ENCODE assay signal across 20 mouse cellular contexts in the genomic region with DNA sequence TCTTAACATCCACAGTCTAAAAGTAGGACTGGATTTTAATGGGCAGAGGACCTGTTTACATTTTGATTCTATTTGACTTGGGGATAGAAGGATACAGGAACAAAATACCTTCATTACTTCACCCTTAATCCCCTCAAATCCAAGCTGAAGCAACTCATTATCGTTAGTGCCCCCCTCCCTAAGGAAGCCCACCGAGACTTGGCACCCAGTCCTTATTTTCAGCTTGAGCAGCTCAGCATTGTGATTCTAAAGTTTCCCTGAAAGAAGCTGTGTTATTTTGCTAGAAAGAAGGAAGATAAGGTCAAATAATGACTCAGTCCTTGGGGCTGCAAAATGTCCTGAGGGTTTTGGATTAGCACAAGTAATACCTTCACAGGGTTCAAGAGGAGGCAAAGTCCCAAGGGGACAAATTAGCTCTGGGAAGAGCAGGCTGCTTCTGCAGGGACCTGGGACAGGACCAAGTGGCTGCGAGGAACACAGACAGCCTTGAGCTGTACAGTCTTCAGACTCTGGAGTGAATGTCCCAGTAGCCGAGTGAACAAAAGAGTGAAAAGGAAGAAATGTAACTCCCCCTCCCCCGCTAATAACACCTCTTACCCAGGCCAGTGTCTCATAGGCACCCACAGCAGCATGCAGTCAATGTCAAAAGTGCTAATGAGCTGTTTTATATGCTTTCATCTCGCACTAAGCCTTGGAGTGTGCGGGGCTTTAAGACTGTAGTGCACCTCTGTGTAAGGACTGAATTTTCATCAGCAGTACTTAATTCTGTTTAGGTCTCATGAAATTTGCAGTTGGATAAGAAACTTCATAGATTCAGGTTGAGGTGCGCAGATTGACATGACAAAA.
DNase-seq lines count a peak whose midpoint lies in the region; ATAC-seq lines count a peak whose summit lies in the region.
"Had no signal": no experiment of that assay in that cellular context is flagged by ENCODE, and none has a peak within 500 bp of the region (broad histone marks: within the 10 kb centered on the region; RNA-seq: fewer than 3 reads in every experiment).

No protein-coding gene starts in this region.

- H3K9me3 ChIP-seq in forebrain, embryonic 14.5 days (replicated peaks; ENCODE audit: control insufficient read depth, low read length): no peaks in the 10 kb centered on the region
- H3K9me3 ChIP-seq in midbrain, embryonic 13.5 days: no peaks in the 10 kb centered on the region
- H3K9me3 ChIP-seq: heart, embryonic 15.5 days; limb, embryonic 15.5 days; neural tube, embryonic 15.5 days; stomach, embryonic 15.5 days had no signal

- H3K27me3 ChIP-seq in forebrain, embryonic 14.5 days (replicated peaks; ENCODE audit: control insufficient read depth, insufficient read depth, low read length): no peaks in the 10 kb centered on the region
- H3K27me3 ChIP-seq in midbrain, embryonic 13.5 days: no peaks in the 10 kb centered on the region
- H3K27me3 ChIP-seq: CH12.LX; heart, embryonic 15.5 days; limb, embryonic 15.5 days; neural tube, embryonic 15.5 days; stomach, embryonic 15.5 days had no signal

- peaks cover 13% of the 10 kb centered on the region; the same call in 1 of the 2 replicates for H3K4me1 ChIP-seq in forebrain, embryonic 14.5 days (ENCODE audit: control insufficient read depth, insufficient read depth, low read length)
- H3K4me1 ChIP-seq in midbrain, embryonic 13.5 days (replicated peaks): peaks cover 13% of the 10 kb centered on the region
- H3K4me1 ChIP-seq: heart, embryonic 15.5 days; limb, embryonic 15.5 days; neural tube, embryonic 15.5 days; stomach, embryonic 15.5 days had no signal

- peak overlapping the region; percentile 70; the same call in 1 of the 2 replicates for H3K27ac ChIP-seq in forebrain, embryonic 14.5 days (ENCODE audit: low read depth, low read length)
- H3K27ac ChIP-seq in midbrain, embryonic 13.5 days: peak overlapping the region; percentile 60
- H3K27ac ChIP-seq: heart, embryonic 15.5 days; limb, embryonic 15.5 days; neural tube, embryonic 15.5 days; stomach, embryonic 15.5 days had no signal

- ATAC-seq in forebrain, embryonic 14.5 days: peak; percentile 90
- ATAC-seq in midbrain, embryonic 13.5 days: peak; percentile 86
- no peak for ATAC-seq in monocyte, adult 5-6 weeks (replicated peaks; ENCODE audit: insufficient number of reproducible peaks, low FRiP score, low TSS enrichment, poor library complexity, severe bottlenecking)
- no peak for ATAC-seq in erythroid progenitor cell, adult 5-6 weeks (replicated peaks; ENCODE audit: low FRiP score, poor library complexity, severe bottlenecking)
- ATAC-seq: liver, postnatal 0 days had no signal

- H3K4me2 ChIP-seq in forebrain, embryonic 14.5 days (ENCODE audit: low read length): no peak overlapping the region
- H3K4me2 ChIP-seq in midbrain, embryonic 13.5 days (replicated peaks): no peak overlapping the region
- H3K4me2 ChIP-seq: heart, embryonic 15.5 days; limb, embryonic 15.5 days; neural tube, embryonic 15.5 days; stomach, embryonic 15.5 days had no signal

- 0 out of 2 replicates have a peak overlapping the region, but pooled peaks have one; percentile 25 for H3K9ac ChIP-seq in forebrain, embryonic 14.5 days (ENCODE audit: low read length)
- no peak overlapping the region for H3K9ac ChIP-seq in midbrain, embryonic 13.5 days (replicated peaks)
- H3K9ac ChIP-seq: heart, embryonic 15.5 days; limb, embryonic 15.5 days; liver, postnatal 0 days; neural tube, embryonic 15.5 days; stomach, embryonic 15.5 days had no signal

- peak; percentile 17 for DNase-seq in embryo, embryonic 10.5 days (ENCODE audit: low spot score)
- no peak for DNase-seq in embryo, embryonic 9.5 days (ENCODE audit: extremely low spot score)
- peak; percentile 17 for DNase-seq in Muller cell, postnatal 12 days (ENCODE audit: inconsistent ontology term)
- DNase-seq in forebrain, embryonic 14.5 days (ENCODE audit: low spot score): peak; percentile 84
- DNase-seq in kidney, adult 8-10 months: no peak
- DNase-seq: cerebellum, adult 11 months; cerebellum, postnatal 36 days; liver, postnatal 0 days; lung, postnatal 36 days; right cerebral cortex, adult 18-20 months; spleen, adult 18-20 months; thymus, postnatal 25 days had no signal

- H3K4me3 ChIP-seq in forebrain, embryonic 14.5 days (ENCODE audit: low read depth, low read length): no peak overlapping the region
- no peak overlapping the region for H3K4me3 ChIP-seq in midbrain, embryonic 13.5 days (replicated peaks)
- H3K4me3 ChIP-seq: heart, embryonic 15.5 days; limb, embryonic 15.5 days; neural tube, embryonic 15.5 days; stomach, embryonic 15.5 days had no signal

- no peaks in the 10 kb centered on the region for H3K36me3 ChIP-seq in forebrain, embryonic 14.5 days (ENCODE audit: control insufficient read depth, insufficient read depth, low read length)
- H3K36me3 ChIP-seq in midbrain, embryonic 13.5 days: no peaks in the 10 kb centered on the region
- H3K36me3 ChIP-seq: heart, embryonic 15.5 days; limb, embryonic 15.5 days; neural tube, embryonic 15.5 days; stomach, embryonic 15.5 days had no signal

- 7% methylated on average over 8 of the region's 8 CpGs for WGBS in forebrain, embryonic 14.5 days
- WGBS in midbrain, embryonic 13.5 days: 26% methylated on average over 8 of the region's 8 CpGs

Comparison
In these comparisons a context has a peak if more than half of its experiments do, and no peak if none do; other contexts are left out.
1. DNase-seq: peak in embryo, embryonic 10.5 days (single experiment), Muller cell, postnatal 12 days (single experiment) and forebrain, embryonic 14.5 days (single experiment); none in embryo, embryonic 9.5 days (single experiment) and kidney, adult 8-10 months (0 of 2).
2. ATAC-seq: peak in forebrain, embryonic 14.5 days (single experiment) and midbrain, embryonic 13.5 days (single experiment); none in monocyte, adult 5-6 weeks (single experiment) and erythroid progenitor cell, adult 5-6 weeks (single experiment).